Mouse (Mus musculus): ENCODE measurements around the gene Mrpl55. TPM values are rescaled to one million over a fixed set of nuclear protein-coding genes. Genes with fewer than 3 reads are reported as not detected.
A peak's percentile ranks its signal among the peaks of the same experiment; 100 is the strongest.

The Mrpl55 gene
- total and polyA plus RNA-seq, 3 experiments = 110 to 117 (median 113) TPM

GRCm38 (mm10) chr11:59224025-59224424, 21.7 kb downstream of the Mrpl55 start:
- no peaks in the 10 kb centered on the region for H3K27me3 ChIP-seq (ENCODE audit: control insufficient read depth, insufficient read depth, low read length)
- WGBS = 62% methylated on average over 3 of the region's 3 CpGs
- DNase-seq = no peak
- peaks cover 31% of the 10 kb centered on the region for H3K4me1 ChIP-seq (ENCODE audit: control insufficient read depth, insufficient read depth, low read length)
- peaks cover 13% of the 10 kb centered on the region for H3K79me2 ChIP-seq (replicated peaks; ENCODE audit: control insufficient read depth, insufficient read depth, low read length)
- peaks cover 52% of the 10 kb centered on the region for H3K36me3 ChIP-seq (ENCODE audit: control insufficient read depth, insufficient read depth, low read length)
- H3K27ac ChIP-seq = no peak overlapping the region
- TF ChIP-seq EP300 (IDR thresholded peaks at IDR 0.05; ENCODE audit: insufficient read depth, low read depth, low read length) = no peak
- TF ChIP-seq CTCF (IDR thresholded peaks at IDR 0.05) = no peak
- no peak for TF ChIP-seq POLR2A (IDR thresholded peaks at IDR 0.05; ENCODE audit: insufficient read depth, low read depth, low read length)
- H3K4me3 ChIP-seq = no peak overlapping the region
- intact Hi-C loops (cut with DNase I) = no loop called here
- no peak overlapping the region for H3K9ac ChIP-seq (ENCODE audit: low read depth, low read length)

- TF ChIP-seq CTCF (IDR thresholded peaks at IDR 0.05) (no peak), EP300 (IDR thresholded peaks at IDR 0.05; ENCODE audit: insufficient read depth, low read depth, low read length) (no peak), POLR2A (IDR thresholded peaks at IDR 0.05; ENCODE audit: insufficient read depth, low read depth, low read length) (no peak)
- WGBS = 5% methylated on average over 2 of the region's 2 CpGs
- H3K27me3 ChIP-seq (ENCODE audit: control insufficient read depth, insufficient read depth, low read length) = no peaks in the 10 kb centered on the region
- H3K9ac ChIP-seq (ENCODE audit: low read depth, low read length) = no peak overlapping the region
- peaks cover 13% of the 10 kb centered on the region for H3K79me2 ChIP-seq (replicated peaks; ENCODE audit: control insufficient read depth, insufficient read depth, low read length)
- H3K36me3 ChIP-seq (ENCODE audit: control insufficient read depth, insufficient read depth, low read length) = peaks cover 51% of the 10 kb centered on the region
- no peak for DNase-seq
- no peak overlapping the region for H3K4me3 ChIP-seq
- peaks cover 31% of the 10 kb centered on the region for H3K4me1 ChIP-seq (ENCODE audit: control insufficient read depth, insufficient read depth, low read length)
- intact Hi-C loops (cut with DNase I) = no loop called here
- H3K27ac ChIP-seq = no peak overlapping the region
These were observed 22.2 kb downstream of the Mrpl55 start for GRCm38 (mm10) chr11:59224470-59224869.

- Histone ChIP-seq H3K36me3 (ENCODE audit: control insufficient read depth, insufficient read depth, low read length) (peaks cover 47% of the 10 kb centered on the region), H3K9ac (ENCODE audit: low read depth, low read length) (no peak overlapping the region), H3K79me2 (replicated peaks; ENCODE audit: control insufficient read depth, insufficient read depth, low read length) (peaks cover 13% of the 10 kb centered on the region), H3K27me3 (ENCODE audit: control insufficient read depth, insufficient read depth, low read length) (no peaks in the 10 kb centered on the region), H3K4me1 (ENCODE audit: control insufficient read depth, insufficient read depth, low read length) (peaks cover 31% of the 10 kb centered on the region), H3K4me3 (no peak overlapping the region), H3K27ac (no peak overlapping the region)
- TF ChIP-seq POLR2A (IDR thresholded peaks at IDR 0.05; ENCODE audit: insufficient read depth, low read depth, low read length) (no peak), CTCF (IDR thresholded peaks at IDR 0.05) (no peak), EP300 (IDR thresholded peaks at IDR 0.05; ENCODE audit: insufficient read depth, low read depth, low read length) (no peak)
- WGBS = 25% methylated on average over 2 of the region's 2 CpGs
- intact Hi-C loops (cut with DNase I) = loop anchor here (5.0 kb wide), 1 partner anchor 33 kb away; the partner anchor contains the start of gene Guk1
- DNase-seq = no peak
These were observed 22.9 kb downstream of the Mrpl55 start for GRCm38 (mm10) chr11:59225167-59225566.

- Histone ChIP-seq H3K36me3 (ENCODE audit: control insufficient read depth, insufficient read depth, low read length) (peaks cover 46% of the 10 kb centered on the region), H3K27me3 (ENCODE audit: control insufficient read depth, insufficient read depth, low read length) (no peaks in the 10 kb centered on the region), H3K79me2 (replicated peaks; ENCODE audit: control insufficient read depth, insufficient read depth, low read length) (peaks cover 13% of the 10 kb centered on the region), H3K27ac (peak overlapping the region; percentile 100), H3K4me3 (peak overlapping the region; percentile 90), H3K4me1 (ENCODE audit: control insufficient read depth, insufficient read depth, low read length) (peaks cover 28% of the 10 kb centered on the region), H3K9ac (ENCODE audit: low read depth, low read length) (peak overlapping the region; percentile 6; the same call in 1 of the 2 replicates)
- 7% methylated on average over 3 of the region's 3 CpGs for WGBS
- no peak for DNase-seq
- TF ChIP-seq POLR2A (IDR thresholded peaks at IDR 0.05; ENCODE audit: insufficient read depth, low read depth, low read length) = no peak
- no peak for TF ChIP-seq EP300 (IDR thresholded peaks at IDR 0.05; ENCODE audit: insufficient read depth, low read depth, low read length)
- no peak for TF ChIP-seq CTCF (IDR thresholded peaks at IDR 0.05)
- intact Hi-C loops (cut with DNase I) = loop anchor here (2.0 to 5.0 kb wide), 3 partner anchors 17 to 63 kb away; partner anchors contain the start of genes 2310033P09Rik, Guk1 and Iba57
These were observed 24.0 kb downstream of the Mrpl55 start for GRCm38 (mm10) chr11:59226251-59226650.

GRCm38 (mm10) chr11:59226787-59227603, 24.7 kb downstream of the Mrpl55 start:
- Histone ChIP-seq H3K4me1 (ENCODE audit: control insufficient read depth, insufficient read depth, low read length) (peaks cover 24% of the 10 kb centered on the region), H3K36me3 (ENCODE audit: control insufficient read depth, insufficient read depth, low read length) (peaks cover 40% of the 10 kb centered on the region), H3K27me3 (ENCODE audit: control insufficient read depth, insufficient read depth, low read length) (no peaks in the 10 kb centered on the region), H3K9ac (ENCODE audit: low read depth, low read length) (peak overlapping the region; percentile 93), H3K27ac (peak overlapping the region; percentile 100), H3K79me2 (replicated peaks; ENCODE audit: control insufficient read depth, insufficient read depth, low read length) (peaks cover 9% of the 10 kb centered on the region), H3K4me3 (peak overlapping the region; percentile 90)
- TF ChIP-seq CTCF (IDR thresholded peaks at IDR 0.05) (no peak), POLR2A (IDR thresholded peaks at IDR 0.05; ENCODE audit: insufficient read depth, low read depth, low read length) (no peak), EP300 (IDR thresholded peaks at IDR 0.05; ENCODE audit: insufficient read depth, low read depth, low read length) (no peak)
- DNase-seq = peak in 1 of 2 experiments; percentile 29
- WGBS = 2% methylated on average over 21 of the region's 21 CpGs
- intact Hi-C loops (cut with DNase I) = loop anchor here (2.0 to 5.0 kb wide), 3 partner anchors 18 to 64 kb away; partner anchors contain the start of genes 2310033P09Rik, Guk1 and Iba57

All from heart, adult 2 months (tissue).